Mouse (Mus musculus) ES-Bruce4 (cell line): ENCODE data around the gene BC005561. TPM values are rescaled to one million over a fixed set of nuclear protein-coding genes. Genes with fewer than 3 reads are reported as not detected.
A peak's percentile ranks its signal among the peaks of the same experiment; 100 is the strongest.

ENCODE experiments used
- H3K27ac ChIP-seq: 2 replicates; pipeline ENCODE4 v1.5.1; 2012; ENCODE audit warnings: low read length, inconsistent platforms; ENCODE audit not compliant: insufficient read depth
- H3K27me3 ChIP-seq: 2 replicates; pipeline ENCODE4 v1.6.1; 2012; ENCODE audit warnings: mild to moderate bottlenecking, low read length, inconsistent platforms; ENCODE audit not compliant: control insufficient read depth, poor library complexity, insufficient read depth, severe bottlenecking
- H3K36me3 ChIP-seq: 2 replicates; pipeline ENCODE4 v1.6.1; 2012; ENCODE audit warnings: inconsistent platforms, mild to moderate bottlenecking, low read length, moderate library complexity; ENCODE audit not compliant: control insufficient read depth, poor library complexity, insufficient read depth, severe bottlenecking
- H3K4me1 ChIP-seq: one replicate; pipeline ENCODE4 v1.8.1; 2011; ENCODE audit warnings: low read length; ENCODE audit not compliant: control insufficient read depth, insufficient read depth
- H3K4me3 ChIP-seq: 2 replicates; pipeline ENCODE4 v1.5.1; 2011; ENCODE audit warnings: low read depth, mild to moderate bottlenecking, low read length
- H3K9ac ChIP-seq: 2 replicates; pipeline ENCODE4 v1.6.1; 2012; ENCODE audit warnings: low read depth, mild to moderate bottlenecking, inconsistent platforms; ENCODE audit not compliant: poor library complexity, severe bottlenecking
- H3K9me3 ChIP-seq: replicated peaks from 2 replicates; pipeline ENCODE4 v1.6.1; 2012; ENCODE audit warnings: mild to moderate bottlenecking, low read length, inconsistent platforms; ENCODE audit not compliant: control insufficient read depth, poor library complexity, insufficient read depth, severe bottlenecking
- CTCF ChIP-seq: IDR thresholded peaks from one replicate; pipeline ENCODE4 v1.8.1; 2011; ENCODE audit warnings: low read depth, low read length
- EP300 ChIP-seq: IDR thresholded peaks from 2 replicates; pipeline ENCODE4 v1.6.1; 2011; ENCODE audit warnings: low read depth, low read length; ENCODE audit not compliant: insufficient read depth
- POLR2A ChIP-seq: IDR thresholded peaks from one replicate; pipeline ENCODE4 v1.8.1; 2011; ENCODE audit warnings: low read length; ENCODE audit not compliant: insufficient read depth
- polyA plus RNA-seq: library from polyadenylated mRNA; stranded (reverse); fragments of >200 nt; gene quantifications from 2 replicates; pipeline ENCODE4 v1.2.4, GENCODE M21; 2011; ENCODE audit warnings: low read depth; ENCODE audit not compliant: missing spikeins, insufficient read depth, insufficient read length

BC005561 gene
- polyA plus RNA-seq, 1 experiment: 13.7 TPM

- Histone ChIP-seq H3K4me3 (no peak overlapping the region), H3K27ac (no peak overlapping the region), H3K27me3 (no peaks in the 10 kb centered on the region), H3K36me3 (0 out of 2 replicates have a peak, but pooled peaks cover 3% of the 10 kb centered on the region), H3K9me3 (no peaks in the 10 kb centered on the region), H3K4me1 (no peaks in the 10 kb centered on the region), H3K9ac (no peak overlapping the region)
- TF ChIP-seq CTCF: no peak
- TF ChIP-seq EP300: no peak
- TF ChIP-seq POLR2A: no peak
Observed at GRCm38 (mm10) chr5:104480367-104480766, 27.8 kb upstream of the BC005561 start.

GRCm38 (mm10) chr5:104482856-104483255, 25.3 kb upstream of the BC005561 start:
- no peaks in the 10 kb centered on the region for H3K27me3 ChIP-seq
- H3K4me3 ChIP-seq: no peak overlapping the region
- H3K9ac ChIP-seq: no peak overlapping the region
- no peaks in the 10 kb centered on the region for H3K4me1 ChIP-seq
- H3K9me3 ChIP-seq: no peaks in the 10 kb centered on the region
- TF ChIP-seq POLR2A (no peak), CTCF (no peak), EP300 (no peak)
- H3K36me3 ChIP-seq: peaks cover 6% of the 10 kb centered on the region; the same call in 1 of the 2 replicates
- no peak overlapping the region for H3K27ac ChIP-seq

GRCm38 (mm10) chr5:104491561-104491960, 16.6 kb upstream of the BC005561 start:
- Histone ChIP-seq H3K27me3 (no peaks in the 10 kb centered on the region), H3K36me3 (peaks cover 6% of the 10 kb centered on the region), H3K4me1 (no peaks in the 10 kb centered on the region), H3K9ac (no peak overlapping the region), H3K27ac (no peak overlapping the region), H3K4me3 (no peak overlapping the region), H3K9me3 (no peaks in the 10 kb centered on the region)
- TF ChIP-seq EP300: no peak
- no peak for TF ChIP-seq POLR2A
- TF ChIP-seq CTCF: no peak

- Histone ChIP-seq H3K4me1 (no peaks in the 10 kb centered on the region), H3K27ac (no peak overlapping the region), H3K27me3 (no peaks in the 10 kb centered on the region), H3K9ac (no peak overlapping the region), H3K36me3 (peaks cover under 1% of the 10 kb centered on the region; the same call in 1 of the 2 replicates), H3K4me3 (no peak overlapping the region), H3K9me3 (no peaks in the 10 kb centered on the region)
- TF ChIP-seq CTCF (no peak), POLR2A (no peak), EP300 (no peak)
Observed at GRCm38 (mm10) chr5:104504883-104505282, 3.3 kb upstream of the BC005561 start.

- peak overlapping the region; percentile 89; the same call in 1 of the 2 replicates for H3K9ac ChIP-seq
- H3K27ac ChIP-seq: no peak overlapping the region
- H3K27me3 ChIP-seq: no peaks in the 10 kb centered on the region
- TF ChIP-seq POLR2A (no peak), CTCF (no peak), EP300 (no peak)
- H3K4me1 ChIP-seq: no peaks in the 10 kb centered on the region
- H3K4me3 ChIP-seq: no peak overlapping the region; the same call in 1 of the 2 replicates
- H3K9me3 ChIP-seq: no peaks in the 10 kb centered on the region
- no peaks in the 10 kb centered on the region; the same call in 1 of the 2 replicates for H3K36me3 ChIP-seq
Observed at GRCm38 (mm10) chr5:104507829-104508194, 340 bp upstream of the BC005561 start.

GRCm38 (mm10) chr5:104511211-104511610, 3.1 kb downstream of the BC005561 start:
- Histone ChIP-seq H3K9me3 (no peaks in the 10 kb centered on the region), H3K36me3 (no peaks in the 10 kb centered on the region), H3K4me1 (no peaks in the 10 kb centered on the region), H3K27ac (no peak overlapping the region), H3K4me3 (no peak overlapping the region), H3K9ac (no peak overlapping the region), H3K27me3 (no peaks in the 10 kb centered on the region)
- no peak for TF ChIP-seq EP300

- Histone ChIP-seq H3K36me3 (peaks cover 15% of the 10 kb centered on the region), H3K9ac (no peak overlapping the region), H3K9me3 (no peaks in the 10 kb centered on the region), H3K4me1 (no peaks in the 10 kb centered on the region), H3K4me3 (no peak overlapping the region), H3K27ac (no peak overlapping the region), H3K27me3 (no peaks in the 10 kb centered on the region)
- TF ChIP-seq EP300 (no peak), POLR2A (no peak), CTCF (no peak)
Observed at GRCm38 (mm10) chr5:104538612-104539011, 30.5 kb downstream of the BC005561 start.
